8 mouse cellular contexts compared by ENCODE assay signal in the genomic region with DNA sequence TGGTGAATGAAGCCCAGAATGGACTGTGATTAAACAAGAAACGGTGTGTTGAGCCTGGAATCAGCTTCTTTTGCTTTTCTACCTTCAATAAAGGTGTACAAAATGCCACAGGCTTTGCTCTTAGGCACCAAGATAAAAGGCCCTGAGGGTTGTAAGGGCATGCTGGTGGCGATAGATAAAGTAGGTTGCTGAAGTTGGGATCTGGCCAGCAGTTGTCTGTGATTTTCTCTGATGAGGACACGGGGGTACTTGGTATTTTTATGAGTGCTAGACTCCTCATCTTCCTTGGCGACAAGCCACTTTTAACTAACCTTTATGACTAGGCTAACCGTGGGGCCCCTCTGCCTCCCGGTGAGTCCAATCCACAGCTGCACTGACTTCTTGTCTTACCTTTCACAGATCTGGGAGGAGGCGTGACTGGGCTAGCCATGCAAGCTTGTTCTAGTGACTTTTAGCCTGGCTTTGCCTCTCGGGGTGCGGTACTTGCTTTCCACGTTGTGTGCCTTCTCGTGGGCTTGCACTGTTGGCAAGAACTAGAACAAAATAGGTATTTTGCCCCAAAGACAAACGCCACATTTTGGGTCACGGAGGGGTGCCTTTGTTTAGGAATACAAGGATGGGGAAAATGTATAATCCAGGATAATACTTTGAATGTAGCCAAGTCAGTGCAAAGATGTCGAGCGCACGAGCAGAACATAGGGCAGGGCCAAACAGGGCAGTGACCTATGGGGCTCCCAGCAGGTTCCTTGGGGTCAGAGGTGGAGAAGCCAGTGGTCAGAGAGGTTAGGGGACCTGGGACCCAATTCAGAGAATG. TPM values are rescaled to one million over a fixed set of nuclear protein-coding genes. Genes with fewer than 3 reads are reported as not detected.
DNase-seq lines count a peak whose midpoint lies in the region; ATAC-seq lines count a peak whose summit lies in the region.

No protein-coding gene starts in this region.

- peak overlapping the region; percentile 94 for H3K9ac ChIP-seq in intestine, embryonic 15.5 days
- peak overlapping the region; percentile 85 for H3K9ac ChIP-seq in neural tube, embryonic 12.5 days

- no peaks in the 10 kb centered on the region for H3K9me3 ChIP-seq in megakaryocyte, embryonic 14.5 days
- H3K9me3 ChIP-seq in intestine, embryonic 15.5 days, result no peaks in the 10 kb centered on the region
- no peaks in the 10 kb centered on the region for H3K9me3 ChIP-seq in neural tube, embryonic 12.5 days

- no peak for DNase-seq in cerebellum, postnatal 36 days
- no peak for DNase-seq in right cerebral cortex, postnatal 4 days
- no peak for DNase-seq in right cerebral cortex, postnatal 36 days (ENCODE audit: low spot score in 2 of 2)

- peaks cover 69% of the 10 kb centered on the region for H3K27me3 ChIP-seq in megakaryocyte, embryonic 14.5 days (replicated peaks)
- no peaks in the 10 kb centered on the region for H3K27me3 ChIP-seq in intestine, embryonic 15.5 days (replicated peaks)
- 0 out of 2 replicates have a peak, but pooled peaks cover 3% of the 10 kb centered on the region for H3K27me3 ChIP-seq in neural tube, embryonic 12.5 days (replicated peaks)

- H3K4me2 ChIP-seq in intestine, embryonic 15.5 days (replicated peaks), result peak overlapping the region; percentile 98
- H3K4me2 ChIP-seq in neural tube, embryonic 12.5 days (replicated peaks), result peak overlapping the region; percentile 81

- peak overlapping the region; percentile 96 for H3K4me3 ChIP-seq in megakaryocyte, embryonic 14.5 days (replicated peaks)
- H3K4me3 ChIP-seq in intestine, embryonic 15.5 days (replicated peaks), result peak overlapping the region; percentile 92
- peak overlapping the region; percentile 86 for H3K4me3 ChIP-seq in neural tube, embryonic 12.5 days

- H3K27ac ChIP-seq in intestine, embryonic 15.5 days, result peak overlapping the region; percentile 58
- H3K27ac ChIP-seq in neural tube, embryonic 12.5 days, result no peak overlapping the region

- 29% methylated on average over 16 of the region's 16 CpGs for WGBS in intestine, embryonic 15.5 days
- 14% methylated on average over 16 of the region's 16 CpGs for WGBS in neural tube, embryonic 12.5 days

- ATAC-seq in cerebellum, adult (ENCODE audit: insufficient number of reproducible peaks, low FRiP score, low TSS enrichment), result peak; percentile 49
- no peak for ATAC-seq in megakaryocyte, adult 5-6 weeks (ENCODE audit: poor library complexity, severe bottlenecking)
- peak; percentile 46 for ATAC-seq in intestine, embryonic 15.5 days
- no peak; the same call in 1 of the 2 replicates for ATAC-seq in neural tube, embryonic 12.5 days (ENCODE audit: low FRiP score, low read depth)

- H3K4me1 ChIP-seq in megakaryocyte, embryonic 14.5 days, result peaks cover 52% of the 10 kb centered on the region
- H3K4me1 ChIP-seq in intestine, embryonic 15.5 days (replicated peaks), result peaks cover 27% of the 10 kb centered on the region
- H3K4me1 ChIP-seq in neural tube, embryonic 12.5 days, result peaks cover 40% of the 10 kb centered on the region

- H3K36me3 ChIP-seq in megakaryocyte, embryonic 14.5 days (replicated peaks; ENCODE audit: low read length), result peaks cover 15% of the 10 kb centered on the region
- peaks cover 10% of the 10 kb centered on the region; the same call in 1 of the 2 replicates for H3K36me3 ChIP-seq in intestine, embryonic 15.5 days
- H3K36me3 ChIP-seq in neural tube, embryonic 12.5 days, result peaks cover 11% of the 10 kb centered on the region; the same call in 1 of the 2 replicates

RNA-seq across cellular contexts. Expression of a gene that starts 0.9 kb away (rescaled TPM):
- polyA plus RNA-seq in megakaryocyte, embryonic 14.5 days (2012; ENCODE audit: insufficient read depth, low replicate concordance), result 2.0 TPM in 1 of 2 replicates, not detected in the other
- 2.0 and 2.1 TPM in 2 replicates for total RNA-seq in megakaryocyte, adult 5-6 weeks (2015)
- total RNA-seq in megakaryocyte, adult 5-6 weeks (2017), result 0.98 and 1.0 TPM in 2 replicates
- 34.9 and 38.3 TPM in 2 replicates for polyA plus RNA-seq in intestine, embryonic 15.5 days (2015; fragmentation: Nextera tagmentation; extraction: Ambion mirVana)
- 38.2 and 41.7 TPM in 2 replicates for polyA plus RNA-seq in neural tube, embryonic 12.5 days (2016; fragmentation: Nextera tagmentation; extraction: Ambion mirVana)

Comparison
In these comparisons a context has a peak if more than half of its experiments do, and no peak if none do; other contexts are left out.
1. ATAC-seq: peak in cerebellum, adult (single experiment) and intestine, embryonic 15.5 days (single experiment); none in megakaryocyte, adult 5-6 weeks (single experiment) and neural tube, embryonic 12.5 days (single experiment).
2. RNA of a gene that starts 0.9 kb away (polyA plus RNA-seq): 38.2 to 41.7 TPM in neural tube, embryonic 12.5 days and 34.9 to 38.3 TPM in intestine, embryonic 15.5 days; 2.0 TPM in megakaryocyte, embryonic 14.5 days; every median in the first group is over 10 times any median in the second.
3. Peak in every context shown above with its lines, with median percentiles within 50 percentile points of each other: H3K4me3 ChIP-seq.